Mouse (Mus musculus) ES-E14 (cell line): ENCODE measurements around the gene Teddm1b.

ENCODE experiments used
- CHD2 ChIP-seq: IDR thresholded peaks from 2 replicates; pipeline ENCODE4 v1.6.1; 2014; ENCODE audit warnings: mild to moderate bottlenecking, low read depth, low read length, inconsistent platforms
- HCFC1 ChIP-seq: IDR thresholded peaks from 2 replicates; pipeline ENCODE4 v1.6.1; 2012; ENCODE audit warnings: low read length, inconsistent platforms, borderline replicate concordance; ENCODE audit not compliant: insufficient read depth
- MAFK ChIP-seq: IDR thresholded peaks from 2 replicates; pipeline ENCODE4 v1.6.1; 2014; ENCODE audit warnings: mild to moderate bottlenecking, low read depth, low read length, inconsistent platforms; ENCODE audit not compliant: insufficient read depth
- ZC3H11A ChIP-seq: IDR thresholded peaks from 2 replicates; pipeline ENCODE4 v1.6.1; 2012; ENCODE audit warnings: low read depth, mild to moderate bottlenecking, inconsistent platforms, low read length, borderline replicate concordance
- ZNF384 ChIP-seq: IDR thresholded peaks from 2 replicates; pipeline ENCODE4 v1.6.1; 2012; ENCODE audit warnings: low read depth, low read length, inconsistent platforms

GRCm38 (mm10) chr1:153909213-153909962 is 35.2 kb downstream of the Teddm1b start:
- TF ChIP-seq MAFK: no peak
- no peak for TF ChIP-seq CHD2
- TF ChIP-seq ZC3H11A: no peak
- TF ChIP-seq ZNF384: no peak
- no peak for TF ChIP-seq HCFC1
